Mouse (Mus musculus) forebrain, embryonic 11.5 days (tissue): ENCODE measurements around the gene Ubxn7. TPM values are rescaled to one million over a fixed set of nuclear protein-coding genes. Genes with fewer than 3 reads are reported as not detected.

Experiments
- ATAC-seq: fragments of 200-750 bp; cut with Nextera tagmentation; replicated peaks from 2 replicates; pipeline ENCODE4 v1.8.0; 2017; ENCODE audit warnings: moderate TSS enrichment; ENCODE audit not compliant: low FRiP score
- DNase-seq: peaks from one replicate; pipeline ENCODE4 v3.0.0-alpha.2; 2017; ENCODE audit warnings: low spot score
- H3K27ac ChIP-seq: fragments of 300-500 bp; sonication (generic); 2 replicates; pipeline ENCODE4 v1.5.1; 2014; ENCODE audit warnings: low read depth, low read length
- H3K27me3 ChIP-seq: fragments of 300-500 bp; sonication (generic); 2 replicates; pipeline ENCODE4 v1.6.1; 2014; ENCODE audit warnings: mild to moderate bottlenecking, low read length, mixed read lengths; ENCODE audit not compliant: control insufficient read depth, insufficient read depth
- H3K36me3 ChIP-seq: fragments of 300-500 bp; sonication (generic); 2 replicates; pipeline ENCODE4 v1.6.1; 2014; ENCODE audit warnings: mild to moderate bottlenecking, low read length, moderate library complexity, mixed read lengths; ENCODE audit not compliant: control insufficient read depth, insufficient read depth
- H3K4me1 ChIP-seq: fragments of 300-500 bp; sonication (generic); replicated peaks from 2 replicates; pipeline ENCODE4 v1.6.1; 2014; ENCODE audit warnings: low read length, mixed read lengths; ENCODE audit not compliant: control insufficient read depth, insufficient read depth
- H3K4me2 ChIP-seq: fragments of 300-500 bp; sonication (generic); 2 replicates; pipeline ENCODE4 v1.6.1; 2014; ENCODE audit warnings: low read depth, mild to moderate bottlenecking, low read length, moderate library complexity, mixed read lengths; ENCODE audit not compliant: severe bottlenecking
- H3K4me3 ChIP-seq: fragments of 300-500 bp; sonication (generic); 2 replicates; pipeline ENCODE4 v1.5.1; 2014; ENCODE audit warnings: low read depth, low read length
- H3K9ac ChIP-seq: fragments of 300-500 bp; sonication (generic); 2 replicates; pipeline ENCODE4 v1.6.1; 2014; ENCODE audit warnings: low read length
- H3K9me3 ChIP-seq: fragments of 300-500 bp; sonication (generic); 2 replicates; pipeline ENCODE4 v1.6.1; 2016; ENCODE audit warnings: low read length, mixed read lengths; ENCODE audit not compliant: control insufficient read depth
- WGBS: fragments of 180-500 bp; shearing (Covaris S2); extraction: QIAGEN DNeasy Blood & Tissue Kit; methylation state at CpG from one replicate; pipeline ENCODE4 v1.1.7; 2014; 5-methylcytosine and 5-hydroxymethylcytosine counted together
- polyA plus RNA-seq: library from polyadenylated mRNA; unstranded; fragments of >200 nt; fragmentation: Nextera tagmentation; extraction: Ambion mirVana; gene quantifications from 2 replicates; pipeline ENCODE4 v1.2.1, GENCODE M21; 2014

The Ubxn7 gene
- polyA plus RNA-seq, 1 experiment from 2014 or later = 28.8 TPM

- Histone ChIP-seq H3K27ac (no peak overlapping the region), H3K27me3 (no peaks in the 10 kb centered on the region), H3K4me3 (no peak overlapping the region), H3K9me3 (no peaks in the 10 kb centered on the region), H3K4me1 (no peaks in the 10 kb centered on the region), H3K9ac (no peak overlapping the region), H3K36me3 (peaks cover 2% of the 10 kb centered on the region; the same call in 1 of the 2 replicates), H3K4me2 (no peak overlapping the region)
- DNase-seq (no peak), ATAC-seq (no peak)
- WGBS = 89% methylated on average over 3 of the region's 3 CpGs
Measured at GRCm38 (mm10) chr16:32389841-32390240, 57.8 kb downstream of the Ubxn7 start.

- no peak for DNase-seq
- Histone ChIP-seq H3K27me3 (no peaks in the 10 kb centered on the region), H3K4me1 (no peaks in the 10 kb centered on the region), H3K4me2 (no peak overlapping the region), H3K27ac (no peak overlapping the region), H3K36me3 (no peaks in the 10 kb centered on the region), H3K9ac (no peak overlapping the region), H3K9me3 (no peaks in the 10 kb centered on the region), H3K4me3 (no peak overlapping the region)
- WGBS = 93% methylated on average over 3 of the region's 3 CpGs
- no peak for ATAC-seq
Measured at GRCm38 (mm10) chr16:32390882-32391281, 58.8 kb downstream of the Ubxn7 start.

- Histone ChIP-seq H3K27me3 (no peaks in the 10 kb centered on the region), H3K4me1 (no peaks in the 10 kb centered on the region), H3K36me3 (no peaks in the 10 kb centered on the region), H3K9me3 (no peaks in the 10 kb centered on the region), H3K4me3 (no peak overlapping the region), H3K27ac (no peak overlapping the region), H3K9ac (no peak overlapping the region), H3K4me2 (no peak overlapping the region)
- WGBS = 75% methylated on average over 6 of the region's 6 CpGs
- DNase-seq (no peak), ATAC-seq (no peak)
Measured at GRCm38 (mm10) chr16:32395679-32396540, 63.9 kb downstream of the Ubxn7 start.

- no peaks in the 10 kb centered on the region for H3K36me3 ChIP-seq
- DNase-seq (no peak), ATAC-seq (no peak)
- H3K9ac ChIP-seq = no peak overlapping the region
- no peak overlapping the region for H3K4me3 ChIP-seq
- H3K9me3 ChIP-seq = no peaks in the 10 kb centered on the region
- H3K4me1 ChIP-seq = no peaks in the 10 kb centered on the region
- H3K27ac ChIP-seq = no peak overlapping the region
- no peak overlapping the region for H3K4me2 ChIP-seq
- no peaks in the 10 kb centered on the region for H3K27me3 ChIP-seq
- WGBS = 58% methylated on average over 3 of the region's 3 CpGs
Measured at GRCm38 (mm10) chr16:32396541-32396835, 64.4 kb downstream of the Ubxn7 start.

GRCm38 (mm10) chr16:32398206-32398605 is 66.1 kb downstream of the Ubxn7 start:
- no peaks in the 10 kb centered on the region for H3K36me3 ChIP-seq
- no peak overlapping the region for H3K27ac ChIP-seq
- H3K4me1 ChIP-seq = no peaks in the 10 kb centered on the region
- H3K9me3 ChIP-seq = no peaks in the 10 kb centered on the region
- ATAC-seq (no peak), DNase-seq (no peak)
- no peak overlapping the region for H3K9ac ChIP-seq
- no peaks in the 10 kb centered on the region for H3K27me3 ChIP-seq
- 72% methylated on average over 3 of the region's 3 CpGs for WGBS
- H3K4me3 ChIP-seq = no peak overlapping the region
- H3K4me2 ChIP-seq = no peak overlapping the region

GRCm38 (mm10) chr16:32400267-32400666 is 68.2 kb downstream of the Ubxn7 start, which contains the start of gene Tm4sf19:
Gene Tm4sf19 (plus strand): TSS chr16:32400506.
- WGBS = 87% methylated on average over 7 of the region's 7 CpGs
- Histone ChIP-seq H3K27me3 (no peaks in the 10 kb centered on the region), H3K4me3 (no peak within 1 kb of the TSS), H3K4me2 (no peak within 1 kb of the TSS), H3K9me3 (no peaks in the 10 kb centered on the region), H3K27ac (no peak within 1 kb of the TSS), H3K4me1 (no peaks in the 10 kb centered on the region), H3K9ac (no peak within 1 kb of the TSS), H3K36me3 (no peaks in the 10 kb centered on the region)
- no peak for DNase-seq
- ATAC-seq = no peak

GRCm38 (mm10) chr16:32401335-32401965 is 69.4 kb downstream of the Ubxn7 start:
- Histone ChIP-seq H3K9me3 (no peaks in the 10 kb centered on the region), H3K4me2 (no peak overlapping the region), H3K4me3 (no peak overlapping the region), H3K36me3 (no peaks in the 10 kb centered on the region), H3K9ac (no peak overlapping the region), H3K27me3 (no peaks in the 10 kb centered on the region), H3K4me1 (no peaks in the 10 kb centered on the region), H3K27ac (no peak overlapping the region)
- ATAC-seq = no peak
- WGBS = 83% methylated on average over 9 of the region's 9 CpGs
- DNase-seq = no peak

GRCm38 (mm10) chr16:32402818-32403217 is 70.8 kb downstream of the Ubxn7 start:
- whole genome bisulfite sequencing = 86% methylated on average over 3 of the region's 3 CpGs
- ATAC-seq (no peak), DNase-seq (no peak)
- no peak overlapping the region for H3K4me3 ChIP-seq
- no peak overlapping the region for H3K4me2 ChIP-seq
- H3K27ac ChIP-seq = no peak overlapping the region
- H3K27me3 ChIP-seq = no peaks in the 10 kb centered on the region
- H3K9ac ChIP-seq = no peak overlapping the region
- H3K9me3 ChIP-seq = no peaks in the 10 kb centered on the region
- H3K4me1 ChIP-seq = no peaks in the 10 kb centered on the region
- H3K36me3 ChIP-seq = no peaks in the 10 kb centered on the region

- DNase-seq = no peak
Measured at GRCm38 (mm10) chr16:32405716-32406115, 73.7 kb downstream of the Ubxn7 start.

More at GRCm38 (mm10) chr16:32405716-32406115, 73.7 kb downstream of the Ubxn7 start:
- no peak overlapping the region for H3K27ac ChIP-seq
- H3K36me3 ChIP-seq = no peaks in the 10 kb centered on the region
- H3K4me1 ChIP-seq = no peaks in the 10 kb centered on the region
- no peak overlapping the region for H3K4me2 ChIP-seq
- no peak for ATAC-seq
- WGBS = 90% methylated on average over 9 of the region's 9 CpGs
- H3K9me3 ChIP-seq = no peaks in the 10 kb centered on the region
- no peak overlapping the region for H3K9ac ChIP-seq
- H3K27me3 ChIP-seq = no peaks in the 10 kb centered on the region
- no peak overlapping the region for H3K4me3 ChIP-seq
